Mouse (Mus musculus) small intestine, adult 2 months (tissue): Measurements from ENCODE around the gene Tymp. TPM values are rescaled to one million over a fixed set of nuclear protein-coding genes. Genes with fewer than 3 reads are reported as not detected.

Source experiments
- H3K27ac ChIP-seq: fragments of 200-500 bp; 2 replicates; pipeline ENCODE4 v1.5.1; 2012; ENCODE audit warnings: low read depth, low read length, control low read depth, inconsistent platforms; ENCODE audit not compliant: insufficient read depth
- H3K27me3 ChIP-seq: fragments of 200-500 bp; 2 replicates; pipeline ENCODE4 v1.6.1; 2012; ENCODE audit warnings: mild to moderate bottlenecking, moderate library complexity, low read length, inconsistent platforms; ENCODE audit not compliant: control insufficient read depth, insufficient read depth
- H3K36me3 ChIP-seq: fragments of 200-500 bp; 2 replicates; pipeline ENCODE4 v1.6.1; 2012; ENCODE audit warnings: mild to moderate bottlenecking, low read length, control low read depth, inconsistent platforms; ENCODE audit not compliant: control insufficient read depth, insufficient read depth
- H3K4me1 ChIP-seq: fragments of 200-500 bp; 2 replicates; pipeline ENCODE4 v1.6.1; 2012; ENCODE audit warnings: low read length, inconsistent platforms, mixed read lengths; ENCODE audit not compliant: control insufficient read depth, insufficient read depth, insufficient read length
- H3K4me3 ChIP-seq: fragments of 200-500 bp; 2 replicates; pipeline ENCODE4 v1.5.1; 2012; ENCODE audit warnings: low read depth, mild to moderate bottlenecking, control low read depth, inconsistent platforms, low read length, moderate library complexity
- CTCF ChIP-seq: fragments of 200-500 bp; IDR thresholded peaks from 2 replicates; pipeline ENCODE4 v1.5.1; 2012; ENCODE audit warnings: low read depth, mild to moderate bottlenecking, control low read depth, inconsistent platforms, low read length, moderate library complexity, mixed read lengths; ENCODE audit not compliant: insufficient replicate concordance, insufficient read length; ENCODE audit errors: extremely low read depth
- POLR2A ChIP-seq: fragments of 200-500 bp; IDR thresholded peaks from 2 replicates; pipeline ENCODE4 v1.6.1; 2012; ENCODE audit warnings: low read depth, mild to moderate bottlenecking, control low read depth, inconsistent platforms, low read length, moderate library complexity
- WGBS: fragments of 180-500 bp; shearing (Covaris S2); methylation state at CpG from one replicate; pipeline ENCODE4 v1.1.7; 2018; 5-methylcytosine and 5-hydroxymethylcytosine counted together
- polyA plus RNA-seq: library from polyadenylated mRNA; depleted of rRNA; stranded (reverse); fragments of >200 nt; gene quantifications from 2 replicates; pipeline ENCODE4 v1.2.3, GENCODE M21; 2012; rRNA removed

Gene Tymp
- polyA plus RNA-seq, 1 experiment, result 152 TPM

GRCm38 (mm10) chr15:89323656-89324055, 53.2 kb downstream of the Tymp start:
- WGBS, result 85% methylated on average over 4 of the region's 4 CpGs
- no peaks in the 10 kb centered on the region for H3K36me3 ChIP-seq

GRCm38 (mm10) chr15:89322670-89323522, 53.9 kb downstream of the Tymp start, which contains the start of gene Adm2:
TSS of gene Adm2 (plus strand) at chr15:89322720.
- Histone ChIP-seq H3K4me3 (peak within 1 kb of the TSS; percentile 28), H3K4me1 (peaks cover 8% of the 10 kb centered on the region), H3K36me3 (no peaks in the 10 kb centered on the region), H3K27me3 (peaks cover 9% of the 10 kb centered on the region; the same call in 1 of the 2 replicates), H3K27ac (no peak within 1 kb of the TSS)
- WGBS, result 12% methylated on average over 26 of the region's 26 CpGs
- no peak for TF ChIP-seq POLR2A
- TF ChIP-seq CTCF, result no peak

More at GRCm38 (mm10) chr15:89323656-89324055, 53.2 kb downstream of the Tymp start:
- H3K4me1 ChIP-seq, result peaks cover 8% of the 10 kb centered on the region
- H3K27ac ChIP-seq, result no peak overlapping the region
- peaks cover 9% of the 10 kb centered on the region; the same call in 1 of the 2 replicates for H3K27me3 ChIP-seq
- TF ChIP-seq CTCF, result no peak
- TF ChIP-seq POLR2A, result no peak
- H3K4me3 ChIP-seq, result no peak overlapping the region

Other genes with a start within 250 kb of the Tymp start
- gene Hdac10, start 248.3 kb downstream of the Tymp start, polyA plus RNA-seq, result 13.2 and 19.0 TPM in 2 replicates
- 2.0 and 2.4 TPM in 2 replicates for gene Mapk12, start 236.3 kb downstream of the Tymp start, polyA plus RNA-seq
- gene Mapk11, start 227.4 kb downstream of the Tymp start, polyA plus RNA-seq, result 2.3 and 3.2 TPM in 2 replicates
- gene Plxnb2, start 196.3 kb downstream of the Tymp start, polyA plus RNA-seq, result 213 and 376 TPM in 2 replicates
- gene Dennd6b, start 180.5 kb downstream of the Tymp start, polyA plus RNA-seq, result 7.1 and 10.6 TPM in 2 replicates
- 73.9 and 252 TPM in 2 replicates for gene Ppp6r2, start 165.5 kb downstream of the Tymp start, polyA plus RNA-seq
- gene Sbf1, start 61.7 kb downstream of the Tymp start, polyA plus RNA-seq, result 123 and 189 TPM in 2 replicates
- 0.98 and 5.4 TPM in 2 replicates for gene Adm2, start 54.3 kb downstream of the Tymp start, polyA plus RNA-seq
- 0.10 and 0.43 TPM in 2 replicates for gene Miox, start 42.6 kb downstream of the Tymp start, polyA plus RNA-seq
- gene Lmf2, start 21.4 kb downstream of the Tymp start, polyA plus RNA-seq, result 22.8 and 33.3 TPM in 2 replicates
- gene Ncaph2, start 21.3 kb downstream of the Tymp start, polyA plus RNA-seq, result 56.8 and 149 TPM in 2 replicates
- 239 and 317 TPM in 2 replicates for gene Sco2, start 3.2 kb downstream of the Tymp start, polyA plus RNA-seq
- gene Odf3b, start 2.2 kb upstream of the Tymp start, polyA plus RNA-seq, result 46.1 and 142 TPM in 2 replicates
- gene Klhdc7b, start 7.9 kb upstream of the Tymp start, polyA plus RNA-seq, result 1.1 and 1.4 TPM in 2 replicates
- gene Syce3, start 33.5 kb upstream of the Tymp start, polyA plus RNA-seq, result 0.60 and 0.93 TPM in 2 replicates
- gene Cpt1b, start 48.8 kb upstream of the Tymp start, polyA plus RNA-seq, result 1.4 and 3.4 TPM in 2 replicates
- 0.17 and 0.76 TPM in 2 replicates for gene C730034F03Rik, start 52.5 kb upstream of the Tymp start, polyA plus RNA-seq
- gene Gm44502, start 52.7 kb upstream of the Tymp start, polyA plus RNA-seq, result 3.0 and 5.0 TPM in 2 replicates
- gene Chkb, start 52.9 kb upstream of the Tymp start, polyA plus RNA-seq, result 45.6 and 104 TPM in 2 replicates
- gene Mapk8ip2, start 76.9 kb upstream of the Tymp start, polyA plus RNA-seq, result 0.53 and 0.65 TPM in 2 replicates
- gene Arsa, start 100.4 kb upstream of the Tymp start, polyA plus RNA-seq, result 15.6 and 30.4 TPM in 2 replicates
- gene Shank3, start 122.6 kb upstream of the Tymp start, polyA plus RNA-seq, result 6.4 and 10.2 TPM in 2 replicates
- gene Acr, start 191.3 kb upstream of the Tymp start, polyA plus RNA-seq, result 0.19 and 0.56 TPM in 2 replicates
- gene Rabl2, start 214.9 kb upstream of the Tymp start, polyA plus RNA-seq, result 2.4 and 3.1 TPM in 2 replicates